Mouse (Mus musculus): ENCODE results near the gene Olfr1362.

Gene Olfr1362

GRCm38 (mm10) chr13:21613922-21614321 lies at the start of gene Olfr1362:
Gene Olfr1362 (minus strand): TSS chr13:21614022.
- in situ Hi-C loops (cut with MboI), result no loop called here

- in situ Hi-C loops (cut with MboI), result no loop called here
Measured at GRCm38 (mm10) chr13:21663286-21663685, 49.5 kb upstream of the Olfr1362 start, which contains the start of gene Olfr1361. Gene Olfr1361 (minus strand): TSS chr13:21663386.

GRCm38 (mm10) chr13:21642418-21642817 lies 28.6 kb upstream of the Olfr1362 start, which contains the start of gene Olfr11:
Gene Olfr11 (minus strand): TSS chr13:21642518.
- in situ Hi-C loops (cut with MboI), result no loop called here

GRCm38 (mm10) chr13:21591618-21592017 lies 22.2 kb downstream of the Olfr1362 start:
- in situ Hi-C loops (cut with MboI), result no loop called here

GRCm38 (mm10) chr13:21581659-21582058 lies 32.2 kb downstream of the Olfr1362 start, which contains the start of gene Olfr1364:
Gene Olfr1364 (minus strand): TSS chr13:21581759.
- in situ Hi-C loops (cut with MboI), result no loop called here

Data from mature B cell (primary cell).